Mouse (Mus musculus) limb, embryonic 15.5 days (tissue): Measurements from ENCODE around the gene Mknk1. TPM values are rescaled to one million over a fixed set of nuclear protein-coding genes. Genes with fewer than 3 reads are reported as not detected.

Experiments used
- ATAC-seq: fragments of 200-750 bp; cut with Nextera tagmentation; 2 replicates; pipeline ENCODE4 v1.8.0; 2017; ENCODE audit warnings: low read depth, moderate TSS enrichment; ENCODE audit not compliant: insufficient number of reproducible peaks, low FRiP score, low TSS enrichment
- H3K27ac ChIP-seq: fragments of 300-500 bp; sonication (generic); 2 replicates; pipeline ENCODE4 v1.5.1; 2015; ENCODE audit warnings: moderate library complexity, mild to moderate bottlenecking, inconsistent platforms
- H3K27me3 ChIP-seq: fragments of 300-500 bp; sonication (generic); 2 replicates; pipeline ENCODE4 v1.6.1; 2015; ENCODE audit warnings: inconsistent platforms
- H3K36me3 ChIP-seq: fragments of 300-500 bp; sonication (generic); 2 replicates; pipeline ENCODE4 v1.6.1; 2015; ENCODE audit warnings: inconsistent platforms
- H3K4me1 ChIP-seq: fragments of 300-500 bp; sonication (generic); 2 replicates; pipeline ENCODE4 v1.6.1; 2015; ENCODE audit warnings: inconsistent platforms
- H3K4me2 ChIP-seq: fragments of 300-500 bp; sonication (generic); 2 replicates; pipeline ENCODE4 v1.6.1; 2015; ENCODE audit warnings: mild to moderate bottlenecking, inconsistent platforms
- H3K4me3 ChIP-seq: fragments of 300-500 bp; sonication (generic); 2 replicates; pipeline ENCODE4 v1.5.1; 2015; ENCODE audit warnings: mild to moderate bottlenecking, inconsistent platforms
- H3K9ac ChIP-seq: fragments of 300-500 bp; sonication (generic); 2 replicates; pipeline ENCODE4 v1.6.1; 2015; ENCODE audit warnings: inconsistent platforms
- H3K9me3 ChIP-seq: fragments of 300-500 bp; sonication (generic); 2 replicates; pipeline ENCODE4 v1.6.1; 2016; ENCODE audit warnings: inconsistent platforms
- WGBS: fragments of 180-500 bp; shearing (Covaris S2); methylation state at CpG from one replicate; pipeline ENCODE4 v1.1.7; 2015; 5-methylcytosine and 5-hydroxymethylcytosine counted together
- polyA plus RNA-seq: library from polyadenylated mRNA; unstranded; fragments of >200 nt; fragmentation: Nextera tagmentation; extraction: Ambion mirVana; gene quantifications from 2 replicates; pipeline ENCODE4 v1.2.1, GENCODE M21; 2015

Mknk1 gene
- polyA plus RNA-seq, 1 experiment from 2014 or later, result 32.7 TPM

GRCm38 (mm10) chr4:115848083-115848482, 9.1 kb downstream of the Mknk1 start:
- no peak for ATAC-seq
- no peak overlapping the region for H3K4me3 ChIP-seq
- peaks cover 33% of the 10 kb centered on the region for H3K36me3 ChIP-seq
- H3K27ac ChIP-seq, result no peak overlapping the region
- no peaks in the 10 kb centered on the region for H3K4me1 ChIP-seq
- H3K4me2 ChIP-seq, result no peak overlapping the region
- H3K9ac ChIP-seq, result no peak overlapping the region
- 90% methylated on average over 1 of the region's 1 CpGs for WGBS
- no peaks in the 10 kb centered on the region for H3K9me3 ChIP-seq
- H3K27me3 ChIP-seq, result no peaks in the 10 kb centered on the region

DNA sequence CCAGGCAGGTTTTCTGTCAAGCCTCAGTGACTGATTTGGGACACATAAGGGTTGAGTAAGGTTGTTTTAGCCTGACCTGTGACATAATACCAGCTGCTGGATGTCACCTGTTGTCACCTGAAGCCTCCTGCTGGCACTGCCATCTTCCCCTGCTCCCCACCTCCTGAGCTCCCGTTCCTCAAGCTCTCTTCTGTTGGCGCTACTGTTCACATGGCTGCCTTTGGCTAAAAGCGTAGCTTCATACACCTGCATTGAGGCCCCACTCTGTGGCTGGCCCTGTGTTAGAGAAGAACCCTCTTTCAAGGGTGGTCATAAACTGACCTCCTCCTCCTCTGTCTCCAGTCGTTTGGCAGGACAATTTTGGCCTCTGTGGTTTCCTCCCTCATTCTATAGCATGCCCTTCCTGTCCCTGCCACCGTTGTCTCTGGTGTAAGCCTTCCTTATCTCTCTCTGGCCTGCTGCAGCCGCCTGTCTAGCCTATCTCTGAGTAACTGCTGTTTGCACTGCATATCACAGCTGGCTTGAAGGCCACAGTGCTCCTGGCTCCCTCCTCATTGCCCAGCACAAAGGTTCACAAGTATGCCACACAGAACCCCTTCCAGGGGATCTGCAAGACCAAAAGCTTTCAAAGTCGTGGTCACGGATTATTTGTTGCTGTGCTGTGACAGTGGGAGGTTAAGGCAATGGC, 10.1 kb downstream of the Mknk1 start:
- Histone ChIP-seq H3K4me1 (no peaks in the 10 kb centered on the region), H3K4me2 (no peak overlapping the region), H3K9me3 (no peaks in the 10 kb centered on the region), H3K36me3 (peaks cover 33% of the 10 kb centered on the region), H3K27ac (no peak overlapping the region), H3K4me3 (no peak overlapping the region), H3K27me3 (no peaks in the 10 kb centered on the region), H3K9ac (no peak overlapping the region)
- 62% methylated on average over 8 of the region's 8 CpGs for WGBS
- ATAC-seq, result no peak

DNA sequence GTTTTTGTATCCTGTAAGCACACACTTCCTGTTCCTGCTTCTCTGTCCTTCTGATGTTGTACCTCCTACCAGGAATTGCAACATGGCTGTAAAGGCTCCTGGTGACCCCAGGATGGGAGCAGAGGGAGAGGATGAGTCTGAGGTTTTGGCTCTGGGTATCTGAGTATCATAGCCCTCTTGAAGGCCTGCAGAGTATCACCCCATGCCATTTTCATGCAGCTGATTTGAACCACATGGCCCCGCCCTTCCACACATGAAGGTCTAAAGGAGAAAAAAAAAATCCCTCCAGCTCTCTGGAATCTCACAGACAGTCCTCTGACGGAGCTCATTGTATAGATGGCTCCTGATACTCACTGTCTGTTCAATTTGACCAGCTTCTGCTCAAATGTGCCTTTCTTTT, 11.1 kb downstream of the Mknk1 start:
- WGBS, result 71% methylated on average over 2 of the region's 2 CpGs
- no peaks in the 10 kb centered on the region for H3K9me3 ChIP-seq
- no peak overlapping the region for H3K4me3 ChIP-seq
- no peak for ATAC-seq
- H3K4me2 ChIP-seq, result no peak overlapping the region
- no peaks in the 10 kb centered on the region for H3K27me3 ChIP-seq
- peaks cover 33% of the 10 kb centered on the region for H3K36me3 ChIP-seq
- H3K9ac ChIP-seq, result no peak overlapping the region
- H3K27ac ChIP-seq, result no peak overlapping the region
- H3K4me1 ChIP-seq, result peaks cover 4% of the 10 kb centered on the region

DNA sequence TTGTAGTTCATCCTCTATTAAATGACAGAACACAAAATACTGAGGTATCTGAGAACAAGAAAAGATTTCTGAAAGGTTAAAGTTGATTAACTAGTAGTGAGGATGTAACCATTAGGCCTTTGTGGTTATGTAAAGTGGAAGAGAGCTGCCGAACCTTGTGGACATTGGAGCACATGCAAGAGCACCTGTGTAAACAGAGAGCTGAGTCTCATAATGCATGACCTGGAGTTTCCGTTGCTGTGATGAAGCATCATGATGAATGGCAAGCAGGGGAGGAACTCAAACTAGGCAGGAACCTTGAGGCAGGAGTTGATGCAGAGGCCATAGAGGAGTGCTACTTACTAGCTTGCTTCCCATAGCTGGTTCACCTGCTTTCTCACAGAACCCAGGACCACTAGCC, 11.6 kb downstream of the Mknk1 start:
- ATAC-seq, result no peak; the same call in 1 of the 2 replicates
- WGBS, result 65% methylated on average over 2 of the region's 2 CpGs
- peaks cover 9% of the 10 kb centered on the region for H3K4me1 ChIP-seq
- H3K27me3 ChIP-seq, result no peaks in the 10 kb centered on the region
- H3K27ac ChIP-seq, result no peak overlapping the region
- peaks cover 33% of the 10 kb centered on the region for H3K36me3 ChIP-seq
- H3K4me2 ChIP-seq, result no peak overlapping the region
- H3K9ac ChIP-seq, result no peak overlapping the region
- no peaks in the 10 kb centered on the region for H3K9me3 ChIP-seq
- H3K4me3 ChIP-seq, result no peak overlapping the region

- WGBS, result 92% methylated on average over 6 of the region's 6 CpGs
- H3K9ac ChIP-seq, result no peak overlapping the region
- no peak overlapping the region for H3K4me3 ChIP-seq
- peaks cover 33% of the 10 kb centered on the region for H3K36me3 ChIP-seq
- no peak overlapping the region for H3K27ac ChIP-seq
- no peaks in the 10 kb centered on the region for H3K9me3 ChIP-seq
- peaks cover 18% of the 10 kb centered on the region for H3K4me1 ChIP-seq
- H3K27me3 ChIP-seq, result no peaks in the 10 kb centered on the region
- no peak for ATAC-seq
- no peak overlapping the region for H3K4me2 ChIP-seq
Measured at GRCm38 (mm10) chr4:115851569-115851968, 12.6 kb downstream of the Mknk1 start.

DNA sequence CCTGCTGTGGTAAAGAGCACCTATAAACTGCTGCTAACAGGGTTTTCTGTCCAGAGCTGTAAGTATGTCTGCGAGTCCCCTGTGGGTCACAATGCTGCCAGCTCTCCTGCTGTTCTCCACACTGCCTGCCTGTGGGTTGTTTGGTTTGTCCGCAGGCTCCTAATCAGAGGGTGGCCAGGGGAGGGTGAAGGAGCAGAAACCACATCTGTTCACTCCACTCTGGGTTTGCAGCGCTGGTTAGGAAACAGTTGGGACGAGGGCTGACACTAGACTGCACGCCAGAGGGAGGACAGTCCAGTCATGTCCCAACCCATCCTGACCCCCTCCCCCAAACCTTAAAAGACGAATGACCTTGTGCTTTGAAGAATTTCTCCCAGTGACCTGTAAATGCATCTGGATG, 16.1 kb downstream of the Mknk1 start:
- H3K27me3 ChIP-seq, result no peaks in the 10 kb centered on the region
- ATAC-seq, result no peak
- 27% methylated on average over 6 of the region's 6 CpGs for WGBS
- no peak overlapping the region for H3K27ac ChIP-seq
- H3K4me3 ChIP-seq, result no peak overlapping the region
- H3K4me2 ChIP-seq, result no peak overlapping the region
- peaks cover 41% of the 10 kb centered on the region for H3K36me3 ChIP-seq
- no peak overlapping the region for H3K9ac ChIP-seq
- H3K9me3 ChIP-seq, result no peaks in the 10 kb centered on the region
- peaks cover 19% of the 10 kb centered on the region for H3K4me1 ChIP-seq

- Histone ChIP-seq H3K27me3 (no peaks in the 10 kb centered on the region), H3K9ac (no peak overlapping the region), H3K4me3 (no peak overlapping the region), H3K9me3 (no peaks in the 10 kb centered on the region), H3K27ac (no peak overlapping the region), H3K4me2 (no peak overlapping the region), H3K4me1 (peaks cover 19% of the 10 kb centered on the region), H3K36me3 (peaks cover 41% of the 10 kb centered on the region)
- WGBS, result 43% methylated on average over 4 of the region's 4 CpGs
- ATAC-seq, result no peak
Measured at GRCm38 (mm10) chr4:115855609-115856008, 16.6 kb downstream of the Mknk1 start.

- no peaks in the 10 kb centered on the region for H3K27me3 ChIP-seq
- H3K4me2 ChIP-seq, result no peak overlapping the region
- no peak overlapping the region for H3K9ac ChIP-seq
- WGBS, result 73% methylated on average over 4 of the region's 4 CpGs
- H3K27ac ChIP-seq, result no peak overlapping the region
- H3K36me3 ChIP-seq, result peaks cover 40% of the 10 kb centered on the region
- peaks cover 19% of the 10 kb centered on the region for H3K4me1 ChIP-seq
- H3K4me3 ChIP-seq, result no peak overlapping the region
- no peak for ATAC-seq
- no peaks in the 10 kb centered on the region for H3K9me3 ChIP-seq
Measured at GRCm38 (mm10) chr4:115856282-115856681, 17.3 kb downstream of the Mknk1 start.

DNA sequence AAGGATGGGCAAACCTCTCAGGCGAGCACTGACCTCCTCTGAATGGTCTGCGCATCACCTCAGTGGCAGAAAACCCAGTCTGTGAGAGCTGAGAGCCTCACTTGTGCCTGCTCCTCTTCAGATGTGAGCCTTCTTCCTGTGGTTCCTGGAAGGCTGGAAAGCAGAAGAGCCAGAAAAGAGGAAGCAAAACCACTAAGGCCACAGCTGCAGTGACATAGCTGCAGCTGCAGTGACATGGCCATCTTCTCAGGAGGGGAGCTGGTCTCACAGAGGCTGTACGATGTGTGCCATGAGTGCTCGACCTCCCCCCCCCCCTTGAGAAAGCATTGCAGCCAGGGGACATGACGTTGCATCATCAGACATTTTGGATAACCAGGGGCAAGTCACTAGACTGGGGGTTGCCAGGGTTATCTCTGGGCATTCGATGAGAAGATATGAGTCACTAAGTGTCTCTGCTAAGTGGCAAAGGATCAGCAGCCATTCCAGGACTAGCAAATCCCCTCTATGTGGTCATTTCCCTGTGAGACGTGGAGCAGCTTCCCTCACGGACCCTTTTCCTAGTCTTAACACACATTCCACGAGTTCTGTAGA, 18.4 kb downstream of the Mknk1 start:
- Histone ChIP-seq H3K27ac (no peak overlapping the region), H3K4me2 (no peak overlapping the region), H3K4me3 (no peak overlapping the region), H3K9me3 (no peaks in the 10 kb centered on the region), H3K4me1 (peaks cover 26% of the 10 kb centered on the region), H3K36me3 (peaks cover 36% of the 10 kb centered on the region), H3K9ac (no peak overlapping the region), H3K27me3 (no peaks in the 10 kb centered on the region)
- 80% methylated on average over 9 of the region's 9 CpGs for WGBS
- no peak for ATAC-seq

DNA sequence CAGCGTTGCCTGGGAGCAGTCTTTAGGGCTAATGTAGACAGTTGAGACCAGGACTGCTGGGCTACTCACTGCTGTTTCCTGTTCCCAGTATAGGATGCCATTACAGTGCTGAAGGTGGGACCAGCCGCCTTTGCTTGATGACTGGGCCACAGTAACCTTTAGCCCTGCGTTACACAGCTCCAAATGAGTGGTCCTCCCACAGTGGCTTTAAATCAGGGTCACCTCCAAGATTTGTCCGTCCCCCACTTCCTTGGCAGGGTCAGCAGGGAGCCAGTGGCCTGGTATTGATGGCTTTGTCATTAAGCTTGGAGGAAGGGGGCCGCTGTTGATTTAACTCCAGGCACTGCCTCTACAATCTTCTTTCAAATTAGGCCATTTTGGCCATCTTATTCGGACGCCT, 24.4 kb downstream of the Mknk1 start:
- Histone ChIP-seq H3K4me3 (no peak overlapping the region), H3K36me3 (peaks cover 40% of the 10 kb centered on the region), H3K9ac (no peak overlapping the region), H3K4me2 (no peak overlapping the region), H3K27me3 (no peaks in the 10 kb centered on the region), H3K4me1 (peaks cover 23% of the 10 kb centered on the region), H3K27ac (no peak overlapping the region), H3K9me3 (no peaks in the 10 kb centered on the region)
- WGBS, result 35% methylated on average over 7 of the region's 7 CpGs
- no peak for ATAC-seq

DNA sequence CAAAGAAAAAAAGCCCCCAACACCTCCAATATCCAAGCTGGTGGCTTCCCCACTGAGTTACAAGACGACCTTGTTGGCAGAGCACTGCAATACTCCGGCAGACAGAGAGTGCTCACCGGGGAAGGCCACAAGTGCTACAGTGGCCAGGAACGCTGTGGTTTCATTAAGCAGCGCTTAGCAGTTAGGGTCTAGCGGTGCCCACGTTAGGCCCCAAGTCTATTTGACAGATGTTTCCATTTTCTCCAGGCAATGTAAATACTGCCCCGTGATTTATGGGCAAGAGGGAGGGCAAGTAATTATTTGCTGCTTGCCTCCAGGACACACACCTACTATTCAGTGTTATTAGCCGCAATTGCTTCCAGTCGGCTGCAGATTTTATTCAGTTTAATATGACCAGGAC, 24.9 kb downstream of the Mknk1 start:
- Histone ChIP-seq H3K4me1 (peaks cover 23% of the 10 kb centered on the region), H3K27me3 (no peaks in the 10 kb centered on the region), H3K9me3 (no peaks in the 10 kb centered on the region), H3K9ac (no peak overlapping the region), H3K27ac (no peak overlapping the region), H3K4me2 (no peak overlapping the region), H3K36me3 (peaks cover 40% of the 10 kb centered on the region), H3K4me3 (no peak overlapping the region)
- WGBS, result 15% methylated on average over 10 of the region's 10 CpGs
- ATAC-seq, result 0 out of 2 replicates have a peak, but pooled peaks have one; percentile 48

DNA sequence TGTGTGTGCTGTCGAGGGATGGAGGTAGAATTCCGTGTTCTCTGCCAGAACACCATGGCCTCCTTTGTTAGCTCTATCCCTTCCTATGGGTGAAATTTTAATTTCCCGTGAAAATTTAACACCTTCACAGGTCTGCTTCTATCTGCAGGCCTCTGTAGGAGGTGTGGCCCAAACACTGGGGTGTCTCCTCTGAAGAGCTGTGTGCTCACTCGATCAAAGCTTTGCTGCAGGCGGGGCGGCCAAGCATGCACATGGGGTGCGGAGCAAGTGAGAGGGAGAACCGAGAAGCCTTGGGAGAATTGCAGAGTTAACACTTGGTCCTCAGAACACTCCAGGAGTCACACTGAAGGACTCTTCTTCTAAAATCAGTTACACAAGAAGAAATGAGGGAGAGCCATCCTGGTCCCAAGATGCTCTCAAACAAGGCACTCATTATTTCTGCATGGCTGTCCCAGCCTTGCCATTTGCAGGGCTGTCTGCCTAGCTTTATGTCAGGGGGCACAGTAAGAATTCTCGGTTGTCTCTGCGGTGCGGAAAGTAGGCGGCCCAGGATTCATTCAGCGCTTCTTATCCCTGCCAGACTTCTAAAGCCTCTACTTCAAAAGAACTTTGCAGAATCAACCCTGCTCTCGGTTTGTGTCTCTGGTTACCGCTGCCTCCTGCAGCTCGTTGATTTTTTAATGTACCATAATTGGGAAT, 30.7 kb downstream of the Mknk1 start:
- Histone ChIP-seq H3K9me3 (no peaks in the 10 kb centered on the region), H3K36me3 (peaks cover 48% of the 10 kb centered on the region), H3K27me3 (no peaks in the 10 kb centered on the region), H3K4me1 (0 out of 2 replicates have a peak, but pooled peaks cover 5% of the 10 kb centered on the region), H3K9ac (no peak overlapping the region), H3K27ac (no peak overlapping the region), H3K4me2 (no peak overlapping the region), H3K4me3 (no peak overlapping the region)
- ATAC-seq, result no peak
- 28% methylated on average over 16 of the region's 16 CpGs for WGBS
